Mouse (Mus musculus): ENCODE measurements around the gene Trabd2b.

DNA sequence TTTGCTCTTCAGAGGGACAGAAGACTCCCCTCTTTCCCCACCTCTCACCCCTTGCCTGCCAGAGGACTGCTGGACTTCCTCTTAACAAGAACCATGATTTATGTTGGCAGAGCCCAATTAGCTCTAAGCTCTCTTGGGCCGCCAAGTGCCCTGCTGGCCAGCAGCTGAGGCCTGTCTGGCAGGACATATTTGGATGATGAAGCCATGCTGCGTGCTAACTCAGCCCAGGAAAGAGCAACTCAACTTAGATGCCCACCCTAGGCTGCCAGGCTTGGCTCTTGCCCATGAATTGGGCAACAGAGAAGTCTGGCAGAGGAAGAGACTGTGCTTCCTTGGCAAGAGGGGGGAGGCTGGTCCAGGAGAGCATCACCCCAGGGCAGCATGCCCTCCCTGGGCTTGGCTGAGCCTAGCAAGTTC lies 20.1 kb upstream of the Trabd2b start:
- TF ChIP-seq CTCF (IDR thresholded peaks at IDR 0.05; ENCODE audit: insufficient read depth, low read length) (no peak), POLR2A (IDR thresholded peaks at IDR 0.05; ENCODE audit: borderline replicate concordance, extremely low read depth, low read depth, low read length) (no peak)
